Mouse (Mus musculus) forebrain, embryonic 13.5 days (tissue): ENCODE measurements at regions not wholly inside any gene's neighbourhood (a gene's known extent, or its start where the extent isn't known, plus 50 kb on each side); places are given as distances from the start of the nearest gene placed in this dataset.

Experiments used
- ATAC-seq: fragments of 200-750 bp; cut with Nextera tagmentation; 2 replicates; pipeline ENCODE4 v1.8.0; 2017
- H3K27ac ChIP-seq: fragments of 300-500 bp; sonication (generic); 2 replicates; pipeline ENCODE4 v1.5.1; 2015; ENCODE audit warnings: inconsistent platforms, mild to moderate bottlenecking, moderate library complexity
- H3K27me3 ChIP-seq: fragments of 300-500 bp; sonication (generic); 2 replicates; pipeline ENCODE4 v1.6.1; 2015; ENCODE audit warnings: mild to moderate bottlenecking, inconsistent platforms
- H3K36me3 ChIP-seq: fragments of 300-500 bp; sonication (generic); 2 replicates; pipeline ENCODE4 v1.6.1; 2015; ENCODE audit warnings: mild to moderate bottlenecking, inconsistent platforms; ENCODE audit not compliant: poor library complexity, severe bottlenecking
- H3K4me1 ChIP-seq: fragments of 300-500 bp; sonication (generic); 2 replicates; pipeline ENCODE4 v1.6.1; 2015; ENCODE audit warnings: inconsistent platforms
- H3K4me2 ChIP-seq: fragments of 300-500 bp; sonication (generic); 2 replicates; pipeline ENCODE4 v1.6.1; 2015; ENCODE audit warnings: inconsistent platforms, mild to moderate bottlenecking, moderate library complexity
- H3K4me3 ChIP-seq: fragments of 300-500 bp; sonication (generic); 2 replicates; pipeline ENCODE4 v1.5.1; 2015; ENCODE audit warnings: mild to moderate bottlenecking, inconsistent platforms
- H3K9ac ChIP-seq: fragments of 300-500 bp; sonication (generic); 2 replicates; pipeline ENCODE4 v1.6.1; 2015; ENCODE audit warnings: mild to moderate bottlenecking, inconsistent platforms
- H3K9me3 ChIP-seq: fragments of 300-500 bp; sonication (generic); replicated peaks from 2 replicates; pipeline ENCODE4 v1.6.1; 2016; ENCODE audit warnings: inconsistent platforms
- WGBS: fragments of 180-500 bp; shearing (Covaris S2); methylation state at CpG from one replicate; pipeline ENCODE4 v1.1.7; 2015; 5-methylcytosine and 5-hydroxymethylcytosine counted together

- Histone ChIP-seq H3K4me3 (no peak overlapping the region), H3K9ac (no peak overlapping the region), H3K4me1 (no peaks in the 10 kb centered on the region), H3K4me2 (no peak overlapping the region), H3K27me3 (no peaks in the 10 kb centered on the region), H3K36me3 (no peaks in the 10 kb centered on the region), H3K9me3 (no peaks in the 10 kb centered on the region), H3K27ac (no peak overlapping the region)
- WGBS = 83% methylated on average over 2 of the region's 2 CpGs
- no peak for ATAC-seq
These were observed 278.7 kb downstream of the Slitrk1 start for GRCm38 (mm10) chr14:108635266-108635665.

- ATAC-seq = peak; percentile 83; the same call in 1 of the 2 replicates
- Histone ChIP-seq H3K4me3 (no peak overlapping the region), H3K9me3 (no peaks in the 10 kb centered on the region), H3K27ac (no peak overlapping the region), H3K27me3 (no peaks in the 10 kb centered on the region), H3K4me1 (no peaks in the 10 kb centered on the region), H3K4me2 (no peak overlapping the region), H3K9ac (no peak overlapping the region), H3K36me3 (no peaks in the 10 kb centered on the region)
- WGBS = 85% methylated on average over 1 of the region's 1 CpGs
These were observed 303.9 kb downstream of the Slitrk1 start for GRCm38 (mm10) chr14:108610028-108610427.
